Mouse (Mus musculus) CH12.LX (cell line): ENCODE measurements around the gene Rpl38. TPM values are rescaled to one million over a fixed set of nuclear protein-coding genes. Genes with fewer than 3 reads are reported as not detected.

ENCODE experiments used
- DNase-seq: peaks from one replicate; pipeline ENCODE4 v3.0.0-alpha.2; 2013; ENCODE audit errors: extremely low read depth
- H3K27ac ChIP-seq: 2 replicates; pipeline ENCODE4 v1.5.1; 2012; ENCODE audit warnings: low read depth, mild to moderate bottlenecking, control low read depth, moderate library complexity; ENCODE audit not compliant: insufficient read depth
- H3K27me3 ChIP-seq: replicated peaks from 2 replicates; pipeline ENCODE3; 2012; ENCODE audit warnings: inconsistent platforms
- H3K36me3 ChIP-seq, 2 experiments: replicated peaks in 1 of 2; 2 replicates each; pipeline versions ENCODE3 to v1.6.1; 2012; ENCODE audit warnings: inconsistent platforms in 1 of 2, low read length in 1 of 2, mild to moderate bottlenecking in 1 of 2, mixed read lengths in 1 of 2, moderate library complexity in 1 of 2; ENCODE audit not compliant: control insufficient read depth in 1 of 2, insufficient read depth in 1 of 2
- H3K4me1 ChIP-seq, 2 experiments: 2 replicates each; pipeline ENCODE4 v1.6.1; 2012; ENCODE audit warnings: inconsistent platforms in 1 of 2, moderate library complexity in 1 of 2; ENCODE audit not compliant: insufficient read depth in 2 of 2, control insufficient read depth in 1 of 2
- H3K4me2 ChIP-seq: 2 replicates; pipeline ENCODE4 v1.6.1; 2012; ENCODE audit warnings: low read depth, mild to moderate bottlenecking, control low read depth; ENCODE audit not compliant: poor library complexity, insufficient read depth, severe bottlenecking
- H3K4me3 ChIP-seq, 3 experiments: fragments of 150-350 bp in 1 of 3; sonication (generic) in 1 of 3; replicated peaks in 1 of 3; 2 replicates each; pipeline versions ENCODE3 to v1.5.1; 2011 to 2012; ENCODE audit warnings: low read depth in 2 of 3, low read length in 2 of 3, mild to moderate bottlenecking in 2 of 3, moderate library complexity in 2 of 3, control low read depth in 1 of 3, improper control_type of control experiment in 1 of 3, inconsistent platforms in 1 of 3, mixed read lengths in 1 of 3; ENCODE audit not compliant: poor library complexity in 1 of 3
- H3K79me2 ChIP-seq: replicated peaks from 2 replicates; pipeline ENCODE4 v1.6.1; 2012; ENCODE audit warnings: mild to moderate bottlenecking, moderate library complexity; ENCODE audit not compliant: control insufficient read depth, poor library complexity, insufficient read depth, severe bottlenecking; ENCODE audit errors: extremely low read depth
- H3K9ac ChIP-seq: 2 replicates; pipeline ENCODE4 v1.6.1; 2012; ENCODE audit warnings: low read depth, mild to moderate bottlenecking, control low read depth, moderate library complexity; ENCODE audit not compliant: insufficient read depth
- H3K9me3 ChIP-seq: replicated peaks from 2 replicates; pipeline ENCODE3; 2012; ENCODE audit warnings: low read length, inconsistent platforms, mixed read lengths
- BHLHE40 ChIP-seq: IDR thresholded peaks from 2 replicates; pipeline ENCODE4 v1.6.1; 2011; ENCODE audit warnings: mild to moderate bottlenecking, low read depth, low read length, improper control_type of control experiment
- CHD2 ChIP-seq: IDR thresholded peaks from 2 replicates; pipeline ENCODE4 v1.6.1; 2011; ENCODE audit warnings: low read length, improper control_type of control experiment
- EP300 ChIP-seq: IDR thresholded peaks from 2 replicates; pipeline ENCODE4 v1.6.1; 2011; ENCODE audit warnings: low read length, improper control_type of control experiment
- ETS1 ChIP-seq: conservative IDR thresholded peaks from 2 replicates; pipeline ENCODE4 v1.6.1; 2012; ENCODE audit warnings: low read depth, mild to moderate bottlenecking, inconsistent platforms, low read length, improper control_type of control experiment, moderate library complexity
- HCFC1 ChIP-seq: IDR thresholded peaks from 2 replicates; pipeline ENCODE4 v1.6.1; 2012; ENCODE audit warnings: low read depth, mild to moderate bottlenecking, inconsistent platforms, low read length, improper control_type of control experiment
- IRF4 ChIP-seq: IDR thresholded peaks from 2 replicates; pipeline ENCODE4 v1.6.1; 2014; ENCODE audit warnings: low read depth, mild to moderate bottlenecking, inconsistent platforms, low read length, improper control_type of control experiment
- JUN ChIP-seq: IDR thresholded peaks from 2 replicates; pipeline ENCODE4 v1.6.1; 2011; ENCODE audit warnings: low read depth, mild to moderate bottlenecking, low read length, improper control_type of control experiment, moderate library complexity; ENCODE audit not compliant: insufficient read depth
- KAT2A ChIP-seq: IDR thresholded peaks from 2 replicates; pipeline ENCODE4 v1.6.1; 2012; ENCODE audit warnings: low read length, improper control_type of control experiment, inconsistent platforms; ENCODE audit not compliant: insufficient replicate concordance
- MAX ChIP-seq: IDR thresholded peaks from 2 replicates; pipeline ENCODE4 v1.6.1; 2011; ENCODE audit warnings: low read length, improper control_type of control experiment
- NELFE ChIP-seq: IDR thresholded peaks from 2 replicates; pipeline ENCODE4 v1.6.1; 2011; ENCODE audit warnings: low read depth, low read length, improper control_type of control experiment
- PAX5 ChIP-seq: IDR thresholded peaks from 2 replicates; pipeline ENCODE4 v1.6.1; 2012; ENCODE audit warnings: low read length, inconsistent platforms, mixed read lengths
- POLR2AphosphoS2 ChIP-seq: IDR thresholded peaks from 2 replicates; pipeline ENCODE4 v1.6.1; 2011; ENCODE audit warnings: low read depth, low read length, improper control_type of control experiment
- RAD21 ChIP-seq: IDR thresholded peaks from 2 replicates; pipeline ENCODE4 v1.6.1; 2011; ENCODE audit warnings: low read depth, mild to moderate bottlenecking, low read length, improper control_type of control experiment, moderate library complexity
- RCOR1 ChIP-seq: conservative IDR thresholded peaks from 2 replicates; pipeline ENCODE4 v1.6.1; 2012; ENCODE audit warnings: low read depth, mild to moderate bottlenecking, inconsistent platforms, low read length, improper control_type of control experiment
- SIN3A ChIP-seq: IDR thresholded peaks from 2 replicates; pipeline ENCODE4 v1.6.1; 2012; ENCODE audit warnings: low read length, improper control_type of control experiment, inconsistent platforms
- SMC3 ChIP-seq: IDR thresholded peaks from 2 replicates; pipeline ENCODE4 v1.6.1; 2011; ENCODE audit warnings: low read depth, low read length, improper control_type of control experiment
- TCF12 ChIP-seq: IDR thresholded peaks from 2 replicates; pipeline ENCODE4 v1.6.1; 2014; ENCODE audit warnings: low read depth, mild to moderate bottlenecking, inconsistent platforms, low read length, improper control_type of control experiment
- USF2 ChIP-seq: conservative IDR thresholded peaks from 2 replicates; pipeline ENCODE4 v1.6.1; 2011; ENCODE audit warnings: low read depth, low read length, improper control_type of control experiment
- ZC3H11A ChIP-seq: IDR thresholded peaks from 2 replicates; pipeline ENCODE4 v1.6.1; 2012; ENCODE audit warnings: low read depth, mild to moderate bottlenecking, inconsistent platforms, low read length, improper control_type of control experiment
- ZMIZ1 ChIP-seq: IDR thresholded peaks from 2 replicates; pipeline ENCODE4 v1.6.1; 2012; ENCODE audit warnings: low read depth, mild to moderate bottlenecking, inconsistent platforms, low read length, improper control_type of control experiment
- dilution Hi-C: fragments of 300-500 bp; cut with MboI; formaldehyde crosslinking; loops from 2 replicates; pipeline ENCODE4 v1.14.3; 2020; ENCODE audit warnings: low sequenced_read_pairs; ENCODE audit not compliant: extremely low pct_unique_long_range_greater_than_20kb, extremely low pct_ligation_motif_present
- in situ Hi-C: fragments of 300-500 bp; cut with MboI; formaldehyde crosslinking; loops from 3 replicates; pipeline ENCODE4 v1.14.3; 2019; ENCODE audit warnings: low sequenced_read_pairs, low pct_ligation_motif_present, low pct_unique_long_range_greater_than_20kb, mixed read lengths
- polyA plus RNA-seq: library from polyadenylated mRNA; unstranded; fragments of >175 nt; gene quantifications from 2 replicates; pipeline ENCODE4 v1.2.1, GENCODE M21; 2012; ENCODE audit warnings: low read depth; ENCODE audit not compliant: insufficient read length
- total RNA-seq, 2 experiments: library from RNA; depleted of rRNA; stranded (reverse); fragments of 300-350 nt in 1 of 2; fragments of >200 nt in 1 of 2; gene quantifications; 2 replicates each; pipeline ENCODE4 v1.2.3; 2012 to 2014

The Rpl38 gene
- total and polyA plus RNA-seq, 3 experiments: 1,435 to 5,556 (median 4,204) TPM

GRCm38 (mm10) chr11:114683029-114683721 lies 14.9 kb downstream of the Rpl38 start:
- no peaks in the 10 kb centered on the region for H3K79me2 ChIP-seq
- H3K36me3 ChIP-seq: peaks cover 0 to 37% of the 10 kb centered on the region in 2 experiments
- H3K9ac ChIP-seq: no peak overlapping the region
- peak overlapping the region in 1 of 3 experiments; percentile 60 for H3K4me3 ChIP-seq
- peaks cover 5 to 45% of the 10 kb centered on the region in 2 experiments for H3K4me1 ChIP-seq
- no peak overlapping the region for H3K27ac ChIP-seq
- in situ Hi-C loops: no loop called here
- H3K27me3 ChIP-seq: no peaks in the 10 kb centered on the region
- DNase-seq: no peak
- H3K4me2 ChIP-seq: no peak overlapping the region
- H3K9me3 ChIP-seq: no peaks in the 10 kb centered on the region
- dilution Hi-C loops: no loop called here
- TF ChIP-seq ETS1 (no peak), RAD21 (no peak), CHD2 (no peak), RCOR1 (no peak), IRF4 (no peak), MAX (no peak), BHLHE40 (no peak), SMC3 (no peak), SIN3A (no peak), NELFE (no peak), JUN (no peak), HCFC1 (no peak), ZMIZ1 (no peak), EP300 (no peak), PAX5 (no peak), KAT2A (no peak), USF2 (no peak), ZC3H11A (no peak), POLR2AphosphoS2 (no peak), TCF12 (no peak)
